Mouse (Mus musculus): ENCODE data around the gene Ror1. TPM values are rescaled to one million over a fixed set of nuclear protein-coding genes. Genes with fewer than 3 reads are reported as not detected.

The Ror1 gene
- polyA plus RNA-seq, 1 experiment from 2014 or later = 1.5 TPM

- WGBS = 76% methylated on average over 5 of the region's 5 CpGs
- H3K4me1 ChIP-seq (ENCODE audit: control insufficient read depth, insufficient read depth, low read length) = 0 out of 2 replicates have a peak, but pooled peaks cover 3% of the 10 kb centered on the region
- no peak overlapping the region for H3K27ac ChIP-seq (replicated peaks; ENCODE audit: low read depth, low read length)
- H3K36me3 ChIP-seq (ENCODE audit: control insufficient read depth, insufficient read depth, low read length) = no peaks in the 10 kb centered on the region
- H3K4me2 ChIP-seq (ENCODE audit: low read length) = no peak overlapping the region
- no peaks in the 10 kb centered on the region for H3K9me3 ChIP-seq (ENCODE audit: control insufficient read depth, low read length)
- DNase-seq (no peak), ATAC-seq (ENCODE audit: low FRiP score, low TSS enrichment) (no peak)
- no peak overlapping the region for H3K4me3 ChIP-seq (replicated peaks; ENCODE audit: low read depth, low read length)
- no peak overlapping the region for H3K9ac ChIP-seq (replicated peaks; ENCODE audit: low read length)
- peaks cover 16% of the 10 kb centered on the region; the same call in 1 of the 2 replicates for H3K27me3 ChIP-seq (ENCODE audit: control insufficient read depth, insufficient read depth, low read length)
Measured at GRCm38 (mm10) chr4:100101844-100102243, 6.3 kb downstream of the Ror1 start.

DNA sequence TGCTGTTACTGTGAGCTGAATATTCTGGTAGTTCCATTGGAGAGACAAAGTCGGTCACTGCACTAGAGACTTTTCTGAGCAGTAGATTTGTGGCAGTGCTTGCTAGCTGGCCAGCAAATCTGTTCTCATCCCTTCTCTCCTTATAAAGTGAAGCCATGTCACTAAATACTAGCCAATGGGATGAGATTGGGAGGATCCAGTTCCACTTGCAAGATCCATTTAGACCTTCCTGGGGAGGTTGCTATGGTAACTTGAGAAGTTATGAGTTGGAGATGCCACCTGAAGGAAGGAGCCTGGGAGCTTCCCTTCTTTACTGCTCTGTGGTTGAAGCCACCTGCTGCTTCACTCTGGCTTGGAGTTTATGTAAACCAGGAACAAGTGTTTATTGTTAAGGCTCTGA is 8.7 kb downstream of the Ror1 start:
- WGBS = 75% methylated on average over 1 of the region's 1 CpGs
- Histone ChIP-seq H3K9ac (replicated peaks; ENCODE audit: low read length) (no peak overlapping the region), H3K27ac (replicated peaks; ENCODE audit: low read depth, low read length) (no peak overlapping the region), H3K4me3 (replicated peaks; ENCODE audit: low read depth, low read length) (no peak overlapping the region), H3K9me3 (ENCODE audit: control insufficient read depth, low read length) (no peaks in the 10 kb centered on the region), H3K4me2 (ENCODE audit: low read length) (no peak overlapping the region), H3K27me3 (ENCODE audit: control insufficient read depth, insufficient read depth, low read length) (no peaks in the 10 kb centered on the region), H3K36me3 (ENCODE audit: control insufficient read depth, insufficient read depth, low read length) (no peaks in the 10 kb centered on the region), H3K4me1 (ENCODE audit: control insufficient read depth, insufficient read depth, low read length) (no peaks in the 10 kb centered on the region)
- ATAC-seq (ENCODE audit: low FRiP score, low TSS enrichment) (no peak), DNase-seq (no peak)

DNA sequence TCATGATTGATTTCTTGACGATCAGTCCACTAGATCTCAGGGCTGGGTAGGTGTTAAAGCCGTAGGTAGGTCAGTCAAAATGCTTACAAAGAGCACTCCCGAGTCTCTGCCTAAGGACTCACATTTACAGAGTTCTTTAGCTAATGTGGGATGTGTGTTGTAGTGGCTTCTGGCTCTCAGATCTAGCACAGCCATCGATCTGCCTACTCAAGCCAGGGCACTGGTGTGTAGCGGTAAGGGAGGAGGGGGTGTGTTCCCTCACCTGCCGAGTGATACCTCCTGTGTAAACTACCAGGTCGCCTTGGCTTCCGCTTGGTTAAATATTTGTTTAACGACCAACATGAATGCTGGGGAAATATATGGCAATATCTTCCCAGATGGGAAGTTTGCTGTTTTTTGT is 12.0 kb downstream of the Ror1 start:
- no peak overlapping the region for H3K4me2 ChIP-seq (ENCODE audit: low read length)
- 92% methylated on average over 9 of the region's 9 CpGs for WGBS
- no peak for DNase-seq

DNA sequence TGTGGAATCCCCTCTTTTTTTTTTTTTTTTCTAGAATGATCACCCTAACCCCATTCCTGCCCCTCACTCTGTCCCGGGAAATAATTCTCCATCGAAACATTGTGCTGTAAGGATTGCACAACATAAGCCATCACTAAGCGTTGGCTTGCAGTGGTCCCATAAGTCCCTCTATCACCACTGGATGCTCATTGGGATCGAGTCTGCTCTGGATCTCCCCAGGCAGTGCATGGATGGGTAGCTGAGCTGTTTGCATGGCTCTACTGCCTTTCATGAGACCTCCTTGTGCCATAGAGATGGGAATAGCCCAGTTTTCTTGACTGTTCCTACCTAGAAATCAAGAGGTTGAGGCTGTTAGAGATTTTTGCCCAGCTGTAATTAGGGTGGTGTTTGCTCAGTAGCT is 13.0 kb downstream of the Ror1 start:
- no peak overlapping the region for H3K27ac ChIP-seq (replicated peaks; ENCODE audit: low read depth, low read length)
- H3K36me3 ChIP-seq (ENCODE audit: control insufficient read depth, insufficient read depth, low read length) = no peaks in the 10 kb centered on the region
- H3K4me1 ChIP-seq (ENCODE audit: control insufficient read depth, insufficient read depth, low read length) = no peaks in the 10 kb centered on the region
- DNase-seq (no peak), ATAC-seq (ENCODE audit: low FRiP score, low TSS enrichment) (no peak)
- no peak overlapping the region for H3K4me3 ChIP-seq (replicated peaks; ENCODE audit: low read depth, low read length)
- 91% methylated on average over 4 of the region's 4 CpGs for WGBS
- no peak overlapping the region for H3K9ac ChIP-seq (replicated peaks; ENCODE audit: low read length)
- H3K27me3 ChIP-seq (ENCODE audit: control insufficient read depth, insufficient read depth, low read length) = no peaks in the 10 kb centered on the region
- no peak overlapping the region for H3K4me2 ChIP-seq (ENCODE audit: low read length)
- no peaks in the 10 kb centered on the region for H3K9me3 ChIP-seq (ENCODE audit: control insufficient read depth, low read length)

More for the DNA sequence above, 12.0 kb downstream of the Ror1 start:
- Histone ChIP-seq H3K9ac (replicated peaks; ENCODE audit: low read length) (no peak overlapping the region), H3K27me3 (ENCODE audit: control insufficient read depth, insufficient read depth, low read length) (no peaks in the 10 kb centered on the region), H3K36me3 (ENCODE audit: control insufficient read depth, insufficient read depth, low read length) (no peaks in the 10 kb centered on the region), H3K27ac (replicated peaks; ENCODE audit: low read depth, low read length) (no peak overlapping the region), H3K4me1 (ENCODE audit: control insufficient read depth, insufficient read depth, low read length) (no peaks in the 10 kb centered on the region), H3K9me3 (ENCODE audit: control insufficient read depth, low read length) (no peaks in the 10 kb centered on the region), H3K4me3 (replicated peaks; ENCODE audit: low read depth, low read length) (no peak overlapping the region)
- no peak for ATAC-seq (ENCODE audit: low FRiP score, low TSS enrichment)

- H3K4me2 ChIP-seq (ENCODE audit: low read length) = no peak overlapping the region
- DNase-seq (no peak), ATAC-seq (ENCODE audit: low FRiP score, low TSS enrichment) (no peak)
- H3K9me3 ChIP-seq (ENCODE audit: control insufficient read depth, low read length) = no peaks in the 10 kb centered on the region
- H3K9ac ChIP-seq (replicated peaks; ENCODE audit: low read length) = no peak overlapping the region
- H3K27ac ChIP-seq (replicated peaks; ENCODE audit: low read depth, low read length) = no peak overlapping the region
- H3K4me1 ChIP-seq (ENCODE audit: control insufficient read depth, insufficient read depth, low read length) = no peaks in the 10 kb centered on the region
- H3K36me3 ChIP-seq (ENCODE audit: control insufficient read depth, insufficient read depth, low read length) = no peaks in the 10 kb centered on the region
- H3K4me3 ChIP-seq (replicated peaks; ENCODE audit: low read depth, low read length) = no peak overlapping the region
- H3K27me3 ChIP-seq (ENCODE audit: control insufficient read depth, insufficient read depth, low read length) = no peaks in the 10 kb centered on the region
Measured at GRCm38 (mm10) chr4:100114148-100114547, 18.6 kb downstream of the Ror1 start.

GRCm38 (mm10) chr4:100116366-100116765 is 20.8 kb downstream of the Ror1 start:
- Histone ChIP-seq H3K4me3 (replicated peaks; ENCODE audit: low read depth, low read length) (no peak overlapping the region), H3K9me3 (ENCODE audit: control insufficient read depth, low read length) (no peaks in the 10 kb centered on the region), H3K36me3 (ENCODE audit: control insufficient read depth, insufficient read depth, low read length) (no peaks in the 10 kb centered on the region), H3K4me1 (ENCODE audit: control insufficient read depth, insufficient read depth, low read length) (no peaks in the 10 kb centered on the region), H3K27ac (replicated peaks; ENCODE audit: low read depth, low read length) (no peak overlapping the region), H3K27me3 (ENCODE audit: control insufficient read depth, insufficient read depth, low read length) (no peaks in the 10 kb centered on the region), H3K4me2 (ENCODE audit: low read length) (no peak overlapping the region), H3K9ac (replicated peaks; ENCODE audit: low read length) (no peak overlapping the region)
- ATAC-seq (ENCODE audit: low FRiP score, low TSS enrichment) (no peak), DNase-seq (no peak)
- 99% methylated on average over 3 of the region's 3 CpGs for WGBS

GRCm38 (mm10) chr4:100118676-100119075 is 23.1 kb downstream of the Ror1 start:
- 26% methylated on average over 4 of the region's 4 CpGs for WGBS
- no peaks in the 10 kb centered on the region for H3K36me3 ChIP-seq (ENCODE audit: control insufficient read depth, insufficient read depth, low read length)

GRCm38 (mm10) chr4:100119431-100119830 is 23.8 kb downstream of the Ror1 start:
- ATAC-seq (ENCODE audit: low FRiP score, low TSS enrichment) = no peak
- Histone ChIP-seq H3K36me3 (ENCODE audit: control insufficient read depth, insufficient read depth, low read length) (no peaks in the 10 kb centered on the region), H3K27me3 (ENCODE audit: control insufficient read depth, insufficient read depth, low read length) (no peaks in the 10 kb centered on the region), H3K4me2 (ENCODE audit: low read length) (no peak overlapping the region), H3K9ac (replicated peaks; ENCODE audit: low read length) (no peak overlapping the region), H3K4me1 (ENCODE audit: control insufficient read depth, insufficient read depth, low read length) (no peaks in the 10 kb centered on the region), H3K9me3 (ENCODE audit: control insufficient read depth, low read length) (no peaks in the 10 kb centered on the region), H3K27ac (replicated peaks; ENCODE audit: low read depth, low read length) (no peak overlapping the region), H3K4me3 (replicated peaks; ENCODE audit: low read depth, low read length) (no peak overlapping the region)
- no peak for DNase-seq
- 92% methylated on average over 1 of the region's 1 CpGs for WGBS

More at GRCm38 (mm10) chr4:100118676-100119075, 23.1 kb downstream of the Ror1 start:
- H3K4me2 ChIP-seq (ENCODE audit: low read length) = no peak overlapping the region
- no peak overlapping the region for H3K4me3 ChIP-seq (replicated peaks; ENCODE audit: low read depth, low read length)
- no peak overlapping the region for H3K27ac ChIP-seq (replicated peaks; ENCODE audit: low read depth, low read length)
- H3K27me3 ChIP-seq (ENCODE audit: control insufficient read depth, insufficient read depth, low read length) = no peaks in the 10 kb centered on the region
- no peaks in the 10 kb centered on the region for H3K9me3 ChIP-seq (ENCODE audit: control insufficient read depth, low read length)
- H3K9ac ChIP-seq (replicated peaks; ENCODE audit: low read length) = no peak overlapping the region
- ATAC-seq (ENCODE audit: low FRiP score, low TSS enrichment) (no peak), DNase-seq (no peak)
- H3K4me1 ChIP-seq (ENCODE audit: control insufficient read depth, insufficient read depth, low read length) = no peaks in the 10 kb centered on the region

DNA sequence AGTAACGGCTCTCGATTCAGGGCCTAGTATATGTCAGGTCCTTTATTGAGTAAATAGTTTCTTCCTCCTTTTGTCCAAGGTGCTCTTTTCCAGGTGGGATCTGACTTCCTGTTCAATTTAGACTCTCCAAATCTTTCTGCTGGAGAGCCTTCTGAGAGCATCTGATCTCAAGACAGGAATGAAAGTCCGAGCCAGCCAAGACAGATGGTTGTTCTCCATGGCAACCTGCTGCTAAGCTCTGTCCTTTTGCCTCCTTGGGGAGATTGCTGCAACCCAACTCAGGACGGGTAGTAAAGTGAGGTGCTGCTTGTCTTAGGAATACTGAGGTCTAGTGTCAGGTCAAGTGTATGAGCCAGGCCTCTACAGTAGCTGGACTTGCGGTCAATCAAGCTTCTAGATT is 25.0 kb downstream of the Ror1 start:
- no peak overlapping the region for H3K4me2 ChIP-seq (ENCODE audit: low read length)
- H3K27me3 ChIP-seq (ENCODE audit: control insufficient read depth, insufficient read depth, low read length) = no peaks in the 10 kb centered on the region
- H3K36me3 ChIP-seq (ENCODE audit: control insufficient read depth, insufficient read depth, low read length) = no peaks in the 10 kb centered on the region
- no peak overlapping the region for H3K9ac ChIP-seq (replicated peaks; ENCODE audit: low read length)
- DNase-seq (no peak), ATAC-seq (ENCODE audit: low FRiP score, low TSS enrichment) (no peak)
- no peak overlapping the region for H3K4me3 ChIP-seq (replicated peaks; ENCODE audit: low read depth, low read length)
- H3K9me3 ChIP-seq (ENCODE audit: control insufficient read depth, low read length) = no peaks in the 10 kb centered on the region
- H3K27ac ChIP-seq (replicated peaks; ENCODE audit: low read depth, low read length) = no peak overlapping the region
- WGBS = 88% methylated on average over 5 of the region's 5 CpGs
- no peaks in the 10 kb centered on the region for H3K4me1 ChIP-seq (ENCODE audit: control insufficient read depth, insufficient read depth, low read length)

All from midbrain, embryonic 14.5 days (tissue).